Mouse (Mus musculus): Measurements from ENCODE around the gene Magea10. TPM values are rescaled to one million over a fixed set of nuclear protein-coding genes. Genes with fewer than 3 reads are reported as not detected.

Magea10 gene
- 0.14 and 0.47 TPM in 2 replicates for polyA plus RNA-seq (2012; rRNA removed)

DNA sequence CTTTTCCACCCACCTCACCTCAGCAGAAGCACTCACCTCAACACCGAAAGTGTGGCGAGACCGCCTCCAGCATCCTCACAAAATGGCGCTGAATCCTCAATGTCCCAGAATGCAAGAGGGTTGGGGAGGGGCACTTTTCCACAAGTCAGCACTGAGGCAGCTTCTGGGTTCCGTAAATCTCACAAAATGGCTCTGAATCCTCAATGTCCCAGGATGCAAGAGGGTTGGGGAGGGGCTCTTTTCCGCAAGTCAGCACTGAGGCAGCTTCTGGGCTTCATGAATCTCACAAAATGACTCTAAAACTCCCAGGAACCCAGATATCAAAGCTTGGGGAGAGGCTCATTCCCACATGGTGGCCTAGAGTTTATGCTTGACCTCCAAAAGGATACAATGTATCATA, at the start of gene Magea10:
Gene Magea10, minus strand, starts transcription at position 101 of the 400 bp plus-strand sequence.

Other genes starting within 250 kb of the Magea10 start
- not detected in 2 replicates for gene Magea4, start 164.8 kb downstream of the Magea10 start, polyA plus RNA-seq (2012; rRNA removed)
- gene Gabre, start 112.1 kb downstream of the Magea10 start, polyA plus RNA-seq (2012; rRNA removed): 1.6 and 1.7 TPM in 2 replicates

Data from ovary, adult 2 months (tissue).